Mouse (Mus musculus) embryonic facial prominence, embryonic 10.5 days (tissue): ENCODE data around the gene Sf3b3. TPM values are rescaled to one million over a fixed set of nuclear protein-coding genes. Genes with fewer than 3 reads are reported as not detected.
A peak's percentile ranks its signal among the peaks of the same experiment; 100 is the strongest.

Experiments
- DNase-seq: peaks from one replicate; pipeline ENCODE4 v3.0.0-alpha.2; 2017; ENCODE audit warnings: low spot score
- H3K27ac ChIP-seq: fragments of 300-500 bp; sonication (generic); replicated peaks from 2 replicates; pipeline ENCODE4 v1.5.1; 2016; ENCODE audit warnings: mild to moderate bottlenecking
- H3K27me3 ChIP-seq: fragments of 300-500 bp; sonication (generic); replicated peaks from 2 replicates; pipeline ENCODE4 v1.6.1; 2016; ENCODE audit warnings: low read depth, mild to moderate bottlenecking; ENCODE audit not compliant: poor library complexity, severe bottlenecking
- H3K36me3 ChIP-seq: fragments of 300-500 bp; sonication (generic); replicated peaks from 2 replicates; pipeline ENCODE4 v1.6.1; 2016; ENCODE audit warnings: mild to moderate bottlenecking, moderate library complexity
- H3K4me1 ChIP-seq: fragments of 300-500 bp; sonication (generic); 2 replicates; pipeline ENCODE4 v1.6.1; 2016
- H3K4me3 ChIP-seq: fragments of 300-500 bp; sonication (generic); 2 replicates; pipeline ENCODE4 v1.5.1; 2016; ENCODE audit warnings: mild to moderate bottlenecking, moderate library complexity
- H3K9me3 ChIP-seq: fragments of 300-500 bp; sonication (generic); 2 replicates; pipeline ENCODE4 v1.6.1; 2016; ENCODE audit warnings: mild to moderate bottlenecking
- WGBS: fragments of 180-500 bp; shearing (Covaris S2); methylation state at CpG from one replicate; pipeline ENCODE4 v1.1.7; 2016; 5-methylcytosine and 5-hydroxymethylcytosine counted together
- polyA plus RNA-seq: library from polyadenylated mRNA; unstranded; fragments of >200 nt; fragmentation: Nextera tagmentation; extraction: Ambion mirVana; gene quantifications from 2 replicates; pipeline ENCODE4 v1.2.1, GENCODE M21; 2016

Sf3b3 gene
- polyA plus RNA-seq, 1 experiment from 2014 or later = 230 TPM

DNA sequence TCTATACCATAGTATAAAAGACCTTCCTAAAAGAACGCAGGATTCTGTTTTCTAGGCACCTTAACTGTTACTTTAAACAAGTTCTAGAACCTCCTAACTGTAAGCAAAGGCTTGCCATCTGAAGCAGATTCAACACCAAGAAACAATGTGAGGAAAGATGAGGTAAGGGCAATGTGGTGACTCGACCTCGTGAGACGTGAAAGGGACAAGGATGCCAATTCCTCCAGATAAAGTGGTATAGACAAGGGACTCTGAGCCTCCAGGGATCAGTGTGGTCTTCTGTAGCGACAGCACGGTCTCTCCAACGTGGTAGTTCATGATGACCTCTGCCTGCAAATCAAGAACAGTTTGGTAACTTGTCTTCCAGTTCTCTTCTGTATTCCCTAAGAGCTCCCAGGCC lies 34.8 kb downstream of the Sf3b3 start:
- H3K36me3 ChIP-seq = peaks cover 85% of the 10 kb centered on the region

DNA sequence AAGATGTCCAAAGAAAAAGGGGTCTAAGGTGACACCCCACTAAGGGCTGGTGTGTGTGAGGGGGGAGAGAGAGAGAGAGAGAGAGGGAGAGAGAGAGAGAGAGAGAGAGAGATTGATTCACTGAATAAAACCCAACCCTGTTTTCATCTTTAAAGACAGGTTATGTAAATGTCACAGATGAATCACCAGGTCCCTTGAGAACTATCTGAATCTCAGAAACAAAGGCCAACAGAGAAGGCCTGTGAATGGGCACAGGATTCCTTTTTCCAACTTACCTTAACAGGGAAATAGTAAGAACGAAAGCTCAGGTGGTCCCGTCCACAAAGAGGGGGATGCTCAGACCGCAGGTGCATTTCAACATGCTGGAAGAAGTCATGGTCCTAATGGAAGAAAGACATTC lies 35.5 kb downstream of the Sf3b3 start:
- no peaks in the 10 kb centered on the region for H3K9me3 ChIP-seq
- WGBS = 94% methylated on average over 3 of the region's 3 CpGs
- H3K4me1 ChIP-seq = 0 out of 2 replicates have a peak, but pooled peaks cover 6% of the 10 kb centered on the region
- peaks cover 78% of the 10 kb centered on the region for H3K36me3 ChIP-seq
- no peak overlapping the region for H3K4me3 ChIP-seq
- H3K27me3 ChIP-seq = no peaks in the 10 kb centered on the region
- DNase-seq = no peak
- no peak overlapping the region for H3K27ac ChIP-seq

More for the DNA sequence above, 34.8 kb downstream of the Sf3b3 start:
- no peak for DNase-seq
- Histone ChIP-seq H3K4me3 (no peak overlapping the region), H3K4me1 (0 out of 2 replicates have a peak, but pooled peaks cover 6% of the 10 kb centered on the region), H3K27me3 (no peaks in the 10 kb centered on the region), H3K9me3 (no peaks in the 10 kb centered on the region), H3K27ac (no peak overlapping the region)
- 93% methylated on average over 7 of the region's 7 CpGs for WGBS

DNA sequence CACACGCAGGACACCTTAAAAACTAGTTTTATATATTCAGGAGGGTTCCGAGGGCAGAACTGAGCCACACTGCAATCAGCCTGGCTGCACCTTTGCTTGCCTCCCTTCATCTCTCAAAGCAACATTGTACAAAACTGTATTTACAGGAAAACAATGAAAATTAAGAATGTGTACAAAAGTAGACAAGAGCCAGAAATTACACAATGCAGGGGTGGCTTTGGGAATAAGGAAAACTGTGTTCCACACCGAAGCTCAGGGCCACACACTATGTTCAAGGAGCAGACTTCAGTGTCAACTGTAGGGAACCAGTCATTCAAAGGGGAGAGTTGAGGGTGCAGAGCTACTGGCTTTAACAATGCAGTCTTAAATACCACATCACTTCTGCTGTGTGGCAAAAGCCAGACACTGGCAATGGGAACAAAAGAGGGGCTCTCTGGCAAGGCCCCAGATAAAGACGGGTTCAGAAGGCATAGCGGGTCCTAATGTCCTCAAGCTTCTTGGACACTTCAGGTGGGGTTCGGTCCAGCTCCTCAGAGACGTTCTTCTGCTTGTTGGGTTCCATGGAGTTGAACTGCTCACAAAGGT lies 36.0 kb downstream of the Sf3b3 start:
- Histone ChIP-seq H3K4me3 (no peak overlapping the region), H3K27ac (no peak overlapping the region), H3K9me3 (no peaks in the 10 kb centered on the region), H3K36me3 (peaks cover 73% of the 10 kb centered on the region), H3K27me3 (no peaks in the 10 kb centered on the region), H3K4me1 (peaks cover 10% of the 10 kb centered on the region)
- DNase-seq = no peak
- 92% methylated on average over 7 of the region's 7 CpGs for WGBS

DNA sequence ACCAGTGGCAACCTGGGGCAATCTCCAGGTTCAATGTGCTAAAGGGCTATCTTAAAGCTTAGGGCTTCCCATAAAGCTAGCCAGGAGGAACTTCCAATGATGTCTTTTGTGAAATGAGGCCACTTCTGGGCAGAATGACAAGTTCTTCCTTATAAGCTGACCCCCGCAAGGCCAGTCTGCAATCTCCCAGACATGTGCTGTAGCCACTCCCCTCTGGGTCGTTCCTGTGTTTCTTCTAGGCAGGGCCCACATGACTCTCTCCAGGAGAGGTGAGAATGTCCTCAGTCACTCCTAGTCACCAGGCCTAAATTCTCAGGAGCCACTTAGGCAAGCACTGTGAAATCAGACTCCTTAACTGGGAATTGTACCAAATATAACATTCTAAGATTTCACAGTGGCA lies 36.8 kb downstream of the Sf3b3 start:
- Histone ChIP-seq H3K9me3 (no peaks in the 10 kb centered on the region), H3K36me3 (peaks cover 65% of the 10 kb centered on the region), H3K4me3 (no peak overlapping the region), H3K4me1 (peaks cover 11% of the 10 kb centered on the region), H3K27ac (no peak overlapping the region), H3K27me3 (no peaks in the 10 kb centered on the region)
- 71% methylated on average over 2 of the region's 2 CpGs for WGBS
- no peak for DNase-seq

DNA sequence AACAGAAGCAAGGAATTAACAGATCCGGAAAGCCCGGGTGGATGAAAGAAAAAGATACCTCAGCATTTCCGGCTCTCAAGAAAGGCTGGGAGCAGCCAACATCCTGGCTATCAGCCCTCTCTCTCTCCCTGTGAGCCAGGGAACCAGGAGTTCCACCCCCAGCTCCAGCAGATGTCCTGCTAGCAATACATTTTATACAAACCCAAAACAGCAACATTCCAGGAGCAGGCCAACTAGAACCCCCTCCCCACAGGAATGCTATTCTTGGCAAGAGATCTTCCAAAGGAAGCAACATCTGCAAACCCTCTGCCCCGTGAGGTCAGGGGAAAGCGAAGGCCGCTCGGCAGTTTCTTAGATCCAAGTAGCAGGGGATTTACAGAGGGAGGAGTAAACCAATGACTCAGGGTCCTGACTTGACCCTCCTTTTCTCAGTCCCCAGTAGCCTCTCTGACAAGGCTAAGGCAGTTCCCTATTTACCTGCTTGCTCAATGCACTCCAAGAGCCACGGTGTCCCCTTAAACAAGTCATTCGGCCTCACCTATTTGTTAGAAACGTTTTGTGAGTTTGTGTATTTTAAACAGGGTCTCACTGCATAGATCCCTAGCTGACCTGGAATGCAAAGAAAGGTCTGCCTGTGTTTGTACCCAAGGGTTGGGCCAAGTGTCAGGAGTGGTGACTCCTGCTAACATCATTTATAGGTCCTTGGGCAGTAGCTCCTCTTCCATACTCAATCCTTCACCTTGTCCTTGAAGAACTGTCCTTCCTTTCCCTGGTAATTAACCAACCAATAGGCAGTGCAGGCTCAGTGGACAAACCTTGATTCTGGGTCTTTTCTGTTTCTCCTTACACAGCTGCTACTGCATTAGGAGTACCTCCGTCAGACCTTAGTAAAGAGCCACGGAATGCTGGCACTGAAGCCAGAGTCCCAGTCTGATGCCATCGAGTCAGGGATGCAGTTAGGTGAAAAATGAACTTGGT lies 37.8 kb downstream of the Sf3b3 start:
- Histone ChIP-seq H3K36me3 (peaks cover 55% of the 10 kb centered on the region), H3K27ac (no peak overlapping the region), H3K9me3 (no peaks in the 10 kb centered on the region), H3K4me1 (peaks cover 11% of the 10 kb centered on the region), H3K27me3 (no peaks in the 10 kb centered on the region), H3K4me3 (no peak overlapping the region)
- DNase-seq = peak; percentile 34
- WGBS = 61% methylated on average over 13 of the region's 13 CpGs

DNA sequence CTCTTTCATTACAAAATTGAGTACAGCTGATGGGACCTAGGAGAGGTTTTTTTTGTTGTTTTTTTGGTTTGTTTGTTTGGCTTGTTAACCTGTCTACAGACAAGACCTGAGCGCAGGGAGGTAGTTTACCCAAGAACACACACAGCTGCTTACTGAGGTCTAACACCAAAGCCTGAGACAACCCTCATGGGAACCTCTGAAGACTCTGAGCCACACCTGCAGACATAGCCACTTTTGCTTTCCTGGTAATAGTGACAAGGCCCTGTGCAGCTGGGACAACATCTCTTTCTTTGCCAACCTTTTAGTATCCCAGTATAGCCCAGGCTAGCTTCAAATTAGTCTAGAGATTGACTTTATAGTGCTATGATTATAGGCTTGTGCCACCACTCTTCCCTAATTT lies 40.4 kb downstream of the Sf3b3 start:
- WGBS = 84% methylated on average over 1 of the region's 1 CpGs
- Histone ChIP-seq H3K27me3 (no peaks in the 10 kb centered on the region), H3K4me1 (peaks cover 11% of the 10 kb centered on the region), H3K4me3 (no peak overlapping the region), H3K27ac (no peak overlapping the region), H3K36me3 (peaks cover 28% of the 10 kb centered on the region), H3K9me3 (no peaks in the 10 kb centered on the region)
- no peak for DNase-seq

DNA sequence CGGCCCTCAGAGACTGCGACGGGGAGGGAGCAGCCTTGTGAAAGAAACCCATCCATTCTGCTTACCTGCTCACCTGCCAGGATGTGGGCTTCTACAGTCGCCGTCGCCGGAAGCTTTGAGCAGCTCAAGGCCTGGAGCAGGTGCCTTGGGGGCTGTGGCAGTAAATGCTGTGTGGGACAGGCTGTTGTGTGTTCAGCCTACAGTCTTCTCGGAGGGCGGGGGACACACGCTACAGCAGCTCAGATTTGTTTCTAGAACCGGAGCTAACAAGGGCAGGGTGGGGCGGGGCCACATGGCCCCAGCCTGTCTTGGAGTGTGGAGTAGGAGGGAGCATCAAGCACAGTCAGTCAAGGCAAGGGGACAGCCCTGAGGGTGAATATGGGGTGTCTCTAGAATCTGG lies 40.9 kb downstream of the Sf3b3 start, which contains the start of gene Il34:
Gene Il34 (minus strand): TSS at position 256 of the 400 bp plus-strand sequence.
- Histone ChIP-seq H3K4me1 (peaks cover 11% of the 10 kb centered on the region), H3K27me3 (no peaks in the 10 kb centered on the region), H3K27ac (no peak within 1 kb of the TSS), H3K4me3 (no peak within 1 kb of the TSS), H3K36me3 (peaks cover 24% of the 10 kb centered on the region), H3K9me3 (no peaks in the 10 kb centered on the region)
- 36% methylated on average over 12 of the region's 12 CpGs for WGBS
- no peak for DNase-seq

DNA sequence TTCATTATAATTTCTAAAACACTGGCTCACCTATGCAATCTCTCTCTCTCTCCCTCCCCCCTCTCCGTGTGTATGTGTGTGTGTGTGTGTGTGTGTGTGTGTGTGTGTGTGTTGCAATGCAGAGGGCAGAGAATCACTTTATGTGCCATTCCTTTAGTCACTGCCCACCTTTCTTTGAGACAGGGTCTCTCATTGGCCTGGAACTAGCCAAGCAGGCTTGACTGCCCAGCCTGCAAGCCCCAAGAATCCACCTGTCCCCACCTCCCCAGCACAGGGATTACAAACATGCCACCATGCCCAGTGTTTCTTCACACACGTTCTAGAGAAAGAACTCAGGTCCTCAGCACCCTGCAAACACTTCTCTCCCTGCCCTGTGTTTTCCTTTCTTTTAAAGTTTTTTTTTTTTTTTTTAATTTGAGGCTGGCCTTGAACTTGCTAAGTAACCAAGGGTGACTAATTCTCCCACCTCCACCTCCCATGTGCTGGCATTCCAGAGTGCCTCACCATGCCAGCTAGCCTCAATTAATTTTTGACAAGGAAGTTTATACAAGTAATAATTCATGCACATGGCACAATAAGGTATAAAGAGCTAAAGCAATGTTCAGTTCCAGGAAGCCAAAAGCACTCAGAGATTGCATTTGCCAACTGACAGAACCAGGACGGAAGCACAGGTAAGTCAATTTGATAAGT lies 41.6 kb downstream of the Sf3b3 start:
- Histone ChIP-seq H3K27me3 (no peaks in the 10 kb centered on the region), H3K4me1 (peaks cover 11% of the 10 kb centered on the region), H3K27ac (no peak overlapping the region), H3K4me3 (no peak overlapping the region), H3K9me3 (no peaks in the 10 kb centered on the region), H3K36me3 (peaks cover 17% of the 10 kb centered on the region)
- 63% methylated on average over 3 of the region's 3 CpGs for WGBS
- no peak for DNase-seq

DNA sequence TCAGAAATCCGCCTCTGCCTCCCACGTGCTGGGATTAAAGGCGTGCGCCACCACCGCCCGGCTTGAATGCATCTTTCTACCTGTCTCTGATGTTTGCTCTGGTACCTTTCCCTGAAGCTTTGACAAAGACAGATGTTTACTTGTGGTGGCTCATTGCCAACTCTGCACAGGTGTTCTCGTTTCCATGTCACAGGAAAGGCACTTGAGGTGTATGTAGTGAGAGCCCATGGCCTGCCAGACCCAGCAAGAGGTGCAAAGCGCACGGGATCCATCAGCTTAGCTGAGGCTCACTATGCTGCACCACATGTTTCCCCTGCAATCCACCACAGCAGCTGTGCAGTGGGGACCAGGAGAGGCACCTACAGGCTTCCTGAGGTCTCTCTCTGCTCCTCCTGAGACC lies 42.7 kb downstream of the Sf3b3 start:
- 92% methylated on average over 9 of the region's 9 CpGs for WGBS
- Histone ChIP-seq H3K27me3 (no peaks in the 10 kb centered on the region), H3K9me3 (no peaks in the 10 kb centered on the region), H3K36me3 (peaks cover 5% of the 10 kb centered on the region), H3K27ac (no peak overlapping the region), H3K4me1 (peaks cover 10% of the 10 kb centered on the region), H3K4me3 (no peak overlapping the region)
- DNase-seq = no peak

DNA sequence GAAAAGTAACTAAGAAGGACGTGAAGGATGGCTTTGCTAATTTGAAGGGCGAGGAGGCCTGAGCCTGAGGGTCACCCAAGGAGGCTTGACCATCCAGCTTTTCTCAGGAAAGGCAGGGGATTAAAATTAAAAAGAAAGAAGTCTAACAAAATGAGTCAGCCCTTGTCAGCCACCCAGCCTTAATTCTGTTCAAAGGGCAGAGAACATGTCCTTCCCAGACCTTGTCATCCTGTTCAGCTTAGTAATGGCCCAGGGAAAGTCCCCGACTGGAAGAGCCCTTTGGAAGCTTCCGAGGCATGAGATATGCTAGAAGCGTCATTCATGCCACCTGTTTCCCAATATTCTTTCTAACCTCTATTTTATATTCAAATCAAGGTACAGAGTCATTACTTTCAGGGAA lies 43.6 kb downstream of the Sf3b3 start:
- Histone ChIP-seq H3K27me3 (no peaks in the 10 kb centered on the region), H3K4me3 (no peak overlapping the region), H3K36me3 (no peaks in the 10 kb centered on the region), H3K9me3 (no peaks in the 10 kb centered on the region), H3K4me1 (peaks cover 5% of the 10 kb centered on the region), H3K27ac (no peak overlapping the region)
- DNase-seq = no peak
- 85% methylated on average over 5 of the region's 5 CpGs for WGBS

DNA sequence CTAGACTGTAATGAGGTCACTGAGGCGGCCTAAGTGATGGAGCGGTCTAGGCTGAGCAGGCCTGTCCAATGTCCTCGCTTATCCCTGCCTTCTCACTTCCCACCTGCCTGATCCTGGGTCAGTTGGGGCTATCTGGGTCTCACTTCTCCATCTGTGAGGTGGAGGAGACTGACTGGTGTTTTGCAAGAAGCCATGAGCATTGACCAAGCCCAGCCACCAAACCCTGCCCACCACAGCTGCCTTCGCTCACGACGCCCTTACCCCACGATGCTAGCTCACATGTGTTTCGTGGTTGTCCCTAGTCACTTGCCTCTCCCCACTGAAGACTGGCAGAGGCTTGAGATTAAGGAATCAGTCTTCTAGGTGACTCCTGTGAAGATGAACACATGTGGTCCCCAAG lies 49.5 kb downstream of the Sf3b3 start:
- DNase-seq = no peak
- no peaks in the 10 kb centered on the region for H3K27me3 ChIP-seq
- 94% methylated on average over 8 of the region's 8 CpGs for WGBS
- peaks cover 8% of the 10 kb centered on the region; the same call in 1 of the 2 replicates for H3K4me1 ChIP-seq
- no peak overlapping the region for H3K27ac ChIP-seq
- H3K4me3 ChIP-seq = no peak overlapping the region
- H3K36me3 ChIP-seq = no peaks in the 10 kb centered on the region
- no peaks in the 10 kb centered on the region for H3K9me3 ChIP-seq

DNA sequence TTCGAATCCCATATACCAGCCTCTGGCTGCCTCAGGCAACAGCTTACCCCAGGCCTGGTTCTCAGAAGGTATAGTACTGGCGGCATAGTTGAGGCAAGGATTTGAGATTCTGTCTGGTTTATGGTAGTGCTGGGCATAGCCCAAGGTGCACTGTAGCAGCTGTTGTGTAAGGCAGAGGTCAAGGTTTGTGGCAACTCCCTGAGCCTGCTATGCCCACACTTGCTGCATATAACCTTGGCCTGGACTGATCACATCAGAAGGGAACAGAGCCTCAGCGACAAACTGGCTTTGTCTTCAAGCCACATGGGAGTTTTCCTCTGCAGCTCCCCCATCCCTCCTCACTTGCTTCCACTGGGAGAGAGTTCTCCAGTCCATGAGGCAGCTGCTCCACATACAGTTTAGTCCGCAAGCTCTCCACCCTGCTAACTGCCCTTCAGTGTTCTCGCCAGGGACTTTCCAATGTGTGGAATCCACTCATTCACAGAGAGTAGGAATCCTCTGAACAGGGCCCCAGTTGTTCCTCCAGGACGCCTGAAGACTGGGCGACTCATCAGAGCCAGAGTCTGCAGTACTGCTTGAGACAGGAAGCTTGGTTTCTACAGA lies 52.1 kb downstream of the Sf3b3 start:
- no peaks in the 10 kb centered on the region for H3K9me3 ChIP-seq
- 86% methylated on average over 7 of the region's 7 CpGs for WGBS
- H3K4me3 ChIP-seq = no peak overlapping the region
- DNase-seq = no peak
- no peak overlapping the region for H3K27ac ChIP-seq
- peaks cover 11% of the 10 kb centered on the region; the same call in 1 of the 2 replicates for H3K4me1 ChIP-seq
- no peaks in the 10 kb centered on the region for H3K27me3 ChIP-seq
- no peaks in the 10 kb centered on the region for H3K36me3 ChIP-seq
